Mouse (Mus musculus) thymus, adult 2 months (tissue): ENCODE data around the gene Phldb3. TPM values are rescaled to one million over a fixed set of nuclear protein-coding genes. Genes with fewer than 3 reads are reported as not detected.
A peak's percentile ranks its signal among the peaks of the same experiment; 100 is the strongest.

Experiments used
- DNase-seq: peaks from one replicate; pipeline ENCODE4 v3.0.0; 2021
- H3K27ac ChIP-seq: fragments of 200-500 bp; 2 replicates; pipeline ENCODE4 v1.5.1; 2012; ENCODE audit warnings: low read length, control low read depth; ENCODE audit not compliant: control insufficient read depth, insufficient read depth
- H3K27me3 ChIP-seq: fragments of 200-500 bp; 2 replicates; pipeline ENCODE4 v1.6.1; 2012; ENCODE audit warnings: mild to moderate bottlenecking, low read length, moderate library complexity, mixed read lengths; ENCODE audit not compliant: control insufficient read depth, insufficient read depth
- H3K36me3 ChIP-seq: fragments of 200-500 bp; 2 replicates; pipeline ENCODE4 v1.6.1; 2012; ENCODE audit warnings: mild to moderate bottlenecking, low read length, moderate library complexity; ENCODE audit not compliant: control insufficient read depth, insufficient read depth
- H3K4me1 ChIP-seq: fragments of 200-500 bp; replicated peaks from 2 replicates; pipeline ENCODE4 v1.6.1; 2012; ENCODE audit warnings: low read length; ENCODE audit not compliant: control insufficient read depth, insufficient read depth
- H3K4me3 ChIP-seq: fragments of 200-500 bp; 2 replicates; pipeline ENCODE4 v1.5.1; 2012; ENCODE audit warnings: mild to moderate bottlenecking, low read length, control low read depth, moderate library complexity; ENCODE audit not compliant: control insufficient read depth, insufficient read depth
- CTCF ChIP-seq: fragments of 200-500 bp; IDR thresholded peaks from 2 replicates; pipeline ENCODE4 v1.5.1; 2012; ENCODE audit warnings: mild to moderate bottlenecking, control low read depth, low read length, moderate library complexity, borderline replicate concordance; ENCODE audit not compliant: control insufficient read depth, poor library complexity, insufficient read depth; ENCODE audit errors: extremely low read depth
- POLR2A ChIP-seq: fragments of 200-500 bp; IDR thresholded peaks from 2 replicates; pipeline ENCODE4 v1.6.1; 2012; ENCODE audit warnings: mild to moderate bottlenecking, low read length, control low read depth, moderate library complexity; ENCODE audit not compliant: control insufficient read depth, poor library complexity, insufficient read depth; ENCODE audit errors: extremely low read depth
- WGBS: fragments of 180-500 bp; shearing (Covaris S2); methylation state at CpG from one replicate; pipeline ENCODE4 v1.1.7; 2018; 5-methylcytosine and 5-hydroxymethylcytosine counted together
- polyA plus RNA-seq: library from polyadenylated mRNA; depleted of rRNA; stranded (reverse); fragments of >200 nt; gene quantifications from 2 replicates; pipeline ENCODE4 v1.2.3, GENCODE M21; 2012

The Phldb3 gene
- polyA plus RNA-seq, 1 experiment, result 10.7 TPM

GRCm38 (mm10) chr7:24592781-24593180, 17.8 kb upstream of the Phldb3 start:
- H3K36me3 ChIP-seq, result no peaks in the 10 kb centered on the region
- H3K27ac ChIP-seq, result no peak overlapping the region
- 87% methylated on average over 6 of the region's 6 CpGs for WGBS
- H3K4me1 ChIP-seq, result peaks cover 20% of the 10 kb centered on the region
- DNase-seq, result no peak
- no peaks in the 10 kb centered on the region for H3K27me3 ChIP-seq
- TF ChIP-seq POLR2A (no peak), CTCF (no peak)
- no peak overlapping the region for H3K4me3 ChIP-seq

GRCm38 (mm10) chr7:24593621-24594308, 16.8 kb upstream of the Phldb3 start:
- TF ChIP-seq CTCF (no peak), POLR2A (peak; percentile 77)
- H3K4me3 ChIP-seq, result peak overlapping the region; percentile 91
- H3K4me1 ChIP-seq, result peaks cover 14% of the 10 kb centered on the region
- H3K27ac ChIP-seq, result no peak overlapping the region
- H3K27me3 ChIP-seq, result no peaks in the 10 kb centered on the region
- no peaks in the 10 kb centered on the region for H3K36me3 ChIP-seq
- DNase-seq, result peak; percentile 82
- 1% methylated on average over 39 of the region's 39 CpGs for WGBS

GRCm38 (mm10) chr7:24594309-24594803, 16.2 kb upstream of the Phldb3 start:
- peak overlapping the region; percentile 91 for H3K4me3 ChIP-seq
- no peak for TF ChIP-seq POLR2A
- no peak for TF ChIP-seq CTCF
- peaks cover 14% of the 10 kb centered on the region for H3K4me1 ChIP-seq
- 58% methylated on average over 13 of the region's 13 CpGs for WGBS
- no peaks in the 10 kb centered on the region for H3K27me3 ChIP-seq
- no peak overlapping the region for H3K27ac ChIP-seq
- H3K36me3 ChIP-seq, result no peaks in the 10 kb centered on the region
- no peak for DNase-seq

- H3K36me3 ChIP-seq, result no peaks in the 10 kb centered on the region
These were observed 15.1 kb upstream of the Phldb3 start for GRCm38 (mm10) chr7:24595464-24595863.

GRCm38 (mm10) chr7:24598121-24598520, 12.4 kb upstream of the Phldb3 start:
- Histone ChIP-seq H3K27ac (no peak overlapping the region), H3K36me3 (no peaks in the 10 kb centered on the region), H3K27me3 (no peaks in the 10 kb centered on the region), H3K4me3 (no peak overlapping the region), H3K4me1 (peaks cover 14% of the 10 kb centered on the region)
- no peak for DNase-seq
- 81% methylated on average over 4 of the region's 4 CpGs for WGBS
- TF ChIP-seq CTCF, result no peak
- TF ChIP-seq POLR2A, result no peak

More at GRCm38 (mm10) chr7:24595464-24595863, 15.1 kb upstream of the Phldb3 start:
- DNase-seq, result no peak
- WGBS, result 44% methylated on average over 2 of the region's 2 CpGs
- Histone ChIP-seq H3K27ac (no peak overlapping the region), H3K4me1 (peaks cover 14% of the 10 kb centered on the region), H3K27me3 (no peaks in the 10 kb centered on the region), H3K4me3 (no peak overlapping the region)
- TF ChIP-seq CTCF, result no peak

GRCm38 (mm10) chr7:24599211-24600067, 11.1 kb upstream of the Phldb3 start:
- 95% methylated on average over 15 of the region's 15 CpGs for WGBS
- Histone ChIP-seq H3K27me3 (no peaks in the 10 kb centered on the region), H3K36me3 (no peaks in the 10 kb centered on the region), H3K4me3 (no peak overlapping the region), H3K4me1 (peaks cover 7% of the 10 kb centered on the region), H3K27ac (no peak overlapping the region)
- DNase-seq, result peak; percentile 41
- TF ChIP-seq CTCF (0 out of 2 replicates have a peak, but pooled peaks have one; percentile 11), POLR2A (no peak)
